Mouse (Mus musculus) adrenal gland, postnatal 10 days (tissue): ENCODE measurements around the gene Il4i1. TPM values are rescaled to one million over a fixed set of nuclear protein-coding genes. Genes with fewer than 3 reads are reported as not detected.

Experiments used
- DNase-seq: peaks from one replicate; pipeline ENCODE4 v3.0.0; 2021; ENCODE audit warnings: mixed read lengths
- long read RNA-seq, 2 experiments: library from polyadenylated mRNA; stranded (forward); transcript quantifications; one replicate each; pipeline ENCODE4 v2.0.0; 2021
- total RNA-seq, 2 experiments: library from RNA; stranded (reverse); gene quantifications; 2 replicates each; pipeline ENCODE4 v1.2.3; 2021

The Il4i1 gene
- total RNA-seq = 1 to 10 TPM; 5.2 TPM
- long read RNA-seq, experiment 1, transcript Il4i1-201 (8 exons, 2,048 nt) = major isoform, 9 of 67 reads
- long read RNA-seq, experiment 1, partial matches to known transcripts = 3 of 67 reads
- long read RNA-seq, experiment 1, other reads (novel, unspliced or antisense) = 55 of 67 reads
- long read RNA-seq, experiment 2, partial matches to known transcripts = 1 of 9 reads
- long read RNA-seq, experiment 2, other reads (novel, unspliced or antisense) = 7 of 9 reads

DNA sequence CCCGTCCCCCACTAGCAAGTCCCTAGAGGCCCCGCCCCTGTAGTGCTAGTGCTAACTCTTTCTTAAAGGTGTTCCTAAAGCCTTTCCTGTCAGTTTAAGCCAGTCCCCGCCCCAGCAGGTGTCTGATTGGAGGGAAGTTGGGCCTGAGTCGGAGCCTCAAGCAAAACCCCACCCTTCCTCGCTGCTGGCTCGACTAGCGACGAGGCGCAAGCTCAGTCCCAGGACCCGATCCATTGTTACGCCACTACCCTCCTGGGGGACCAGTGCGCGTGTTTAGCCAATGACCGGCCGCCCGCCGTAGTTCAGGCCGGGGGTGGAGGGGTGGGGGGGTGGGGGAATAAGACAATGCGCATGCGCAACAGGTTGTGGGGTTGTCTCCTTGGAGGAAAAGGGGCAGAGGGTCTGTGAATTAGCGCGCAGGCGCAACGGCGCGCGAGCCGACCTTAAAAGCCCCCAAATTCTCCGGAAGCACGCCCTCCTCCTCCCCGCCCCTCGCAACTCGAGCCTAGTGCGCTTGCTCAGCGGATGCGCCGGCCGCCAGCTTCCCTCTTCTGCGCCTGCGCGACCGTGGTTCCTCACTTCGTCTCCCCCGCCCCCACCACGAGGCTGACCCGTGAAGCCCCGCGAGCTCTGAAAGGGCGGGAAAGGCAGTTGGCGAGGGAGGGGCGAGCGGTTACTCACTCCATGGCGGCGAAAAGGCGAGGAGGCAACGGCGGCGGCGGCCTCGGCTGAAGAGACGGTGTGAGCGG is at the start of gene Il4i1, which contains the start of gene Nup62:
TSS of gene Il4i1 (plus strand) at position 667 of the 749 bp plus-strand sequence.
TSS of gene Nup62 (plus strand) at position 368 of the 749 bp plus-strand sequence.
- peak; percentile 99 for DNase-seq

DNA sequence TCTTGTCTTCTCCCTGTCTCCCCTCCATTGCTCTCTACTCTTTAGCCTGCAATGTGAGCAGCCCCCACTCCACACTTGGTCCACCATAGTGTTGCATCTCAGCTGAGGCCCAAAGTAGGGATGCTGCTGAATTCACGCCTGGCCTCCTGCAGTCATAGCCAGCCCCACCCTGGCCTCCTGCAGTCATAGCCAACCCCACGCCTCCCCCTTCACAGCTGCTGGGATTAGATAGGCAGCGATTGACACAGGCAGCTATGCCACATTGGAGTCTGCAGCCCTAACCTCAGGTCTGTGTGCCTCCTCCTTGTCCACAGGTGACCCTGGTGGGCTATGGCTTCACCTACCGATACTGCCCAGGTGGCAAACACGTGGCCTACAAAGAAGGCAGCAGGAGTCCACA is 48.1 kb upstream of the Il4i1 start:
- no peak for DNase-seq

DNA sequence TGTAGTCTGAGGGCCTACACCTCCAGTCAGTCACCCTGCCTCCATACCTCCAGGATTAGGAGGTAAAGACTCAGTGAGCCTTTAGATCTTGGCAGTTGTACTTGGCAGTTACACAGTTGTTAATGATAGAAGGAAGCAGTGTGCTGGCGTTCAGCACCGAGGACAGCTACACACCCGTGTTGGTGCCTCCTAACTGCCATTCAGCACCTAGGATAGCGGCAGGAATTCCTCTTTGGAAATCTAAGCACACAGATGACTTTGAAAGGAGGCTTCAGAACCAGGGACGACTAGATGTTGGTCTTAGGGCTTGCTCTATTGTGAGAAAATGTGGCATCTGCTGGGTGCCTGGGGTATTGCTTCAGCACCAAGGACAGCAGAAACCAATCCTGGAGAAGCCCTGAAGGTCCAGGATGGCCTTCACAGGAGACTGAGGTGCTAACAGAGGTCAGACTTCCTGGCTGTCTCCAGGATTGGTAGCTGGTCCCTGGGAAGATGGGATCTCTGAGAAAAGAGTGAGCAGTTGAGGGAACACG is 46.1 kb upstream of the Il4i1 start:
- DNase-seq = peak; percentile 87

GRCm38 (mm10) chr7:44772591-44773204 is 43.5 kb upstream of the Il4i1 start:
- DNase-seq = no peak

- DNase-seq = no peak
These were observed 39.2 kb upstream of the Il4i1 start for GRCm38 (mm10) chr7:44776849-44777498.

GRCm38 (mm10) chr7:44780101-44780500 is 36.1 kb upstream of the Il4i1 start:
- DNase-seq = no peak

- DNase-seq = no peak
These were observed 26.7 kb upstream of the Il4i1 start for GRCm38 (mm10) chr7:44789531-44789930.

DNA sequence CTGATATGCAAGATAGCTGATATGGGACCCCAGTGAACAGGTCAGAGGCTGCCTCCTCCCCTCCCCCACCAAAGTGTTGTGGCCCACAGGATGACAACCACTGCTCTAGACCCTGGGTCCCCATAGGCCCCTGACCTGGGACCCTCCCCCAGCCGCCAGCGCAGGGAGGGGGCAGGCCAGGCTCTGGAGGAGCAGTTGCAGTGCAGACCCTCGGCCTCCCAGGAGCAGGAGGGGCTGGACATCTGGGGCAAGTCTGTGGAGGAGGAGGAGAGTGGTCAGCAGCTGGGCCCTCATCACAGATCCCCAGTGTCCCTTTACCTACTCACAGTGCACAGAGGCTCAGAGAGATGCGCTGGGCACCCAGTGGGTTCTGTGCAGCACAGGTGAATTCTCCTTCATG is 26.1 kb upstream of the Il4i1 start:
- no peak for DNase-seq

DNA sequence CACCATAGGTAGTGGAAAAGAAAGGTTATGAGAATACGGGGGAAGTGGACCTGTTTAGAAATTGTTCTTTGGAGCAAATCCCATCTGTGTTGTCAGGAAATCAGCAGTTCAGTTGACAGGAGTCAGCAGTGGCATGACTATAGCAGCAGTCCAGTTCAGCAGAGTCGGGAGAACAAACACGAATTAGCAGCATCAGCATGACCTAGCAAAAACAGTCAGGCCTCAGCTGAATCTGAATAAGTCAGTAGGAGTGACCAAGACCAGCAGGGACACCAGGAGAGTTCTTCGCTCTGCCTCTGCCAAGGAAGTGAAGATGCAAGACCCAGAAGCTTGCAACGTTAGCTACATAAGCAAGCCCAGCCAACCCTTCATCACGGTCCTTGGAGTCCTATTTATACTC is 23.4 kb upstream of the Il4i1 start:
- no peak for DNase-seq

GRCm38 (mm10) chr7:44808927-44809326 is 7.3 kb upstream of the Il4i1 start:
- no peak for DNase-seq

DNA sequence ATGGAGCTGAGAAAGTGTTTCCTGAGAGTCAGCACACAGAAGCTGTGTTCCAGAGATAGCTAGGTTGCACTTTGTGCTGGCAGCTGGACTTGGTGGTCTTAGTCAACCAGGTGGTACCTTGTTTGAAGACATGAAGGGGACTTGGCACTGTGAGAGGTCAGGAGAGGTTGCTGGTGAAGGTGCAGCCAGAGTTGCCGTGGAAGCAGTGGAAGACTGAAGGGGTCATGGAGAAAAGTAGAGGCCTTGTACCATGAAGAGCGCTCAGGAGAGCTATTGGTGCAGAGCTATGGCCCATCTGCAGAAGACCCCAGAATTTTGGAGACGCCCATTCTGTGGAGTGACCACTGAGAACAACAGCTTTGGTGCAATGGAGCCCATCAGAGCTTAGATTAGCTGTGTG is 6.7 kb upstream of the Il4i1 start:
- DNase-seq = no peak

- DNase-seq = no peak
These were observed 5.8 kb upstream of the Il4i1 start for GRCm38 (mm10) chr7:44810365-44810764.

- DNase-seq = no peak
These were observed 5.2 kb upstream of the Il4i1 start for GRCm38 (mm10) chr7:44810819-44811557.

DNA sequence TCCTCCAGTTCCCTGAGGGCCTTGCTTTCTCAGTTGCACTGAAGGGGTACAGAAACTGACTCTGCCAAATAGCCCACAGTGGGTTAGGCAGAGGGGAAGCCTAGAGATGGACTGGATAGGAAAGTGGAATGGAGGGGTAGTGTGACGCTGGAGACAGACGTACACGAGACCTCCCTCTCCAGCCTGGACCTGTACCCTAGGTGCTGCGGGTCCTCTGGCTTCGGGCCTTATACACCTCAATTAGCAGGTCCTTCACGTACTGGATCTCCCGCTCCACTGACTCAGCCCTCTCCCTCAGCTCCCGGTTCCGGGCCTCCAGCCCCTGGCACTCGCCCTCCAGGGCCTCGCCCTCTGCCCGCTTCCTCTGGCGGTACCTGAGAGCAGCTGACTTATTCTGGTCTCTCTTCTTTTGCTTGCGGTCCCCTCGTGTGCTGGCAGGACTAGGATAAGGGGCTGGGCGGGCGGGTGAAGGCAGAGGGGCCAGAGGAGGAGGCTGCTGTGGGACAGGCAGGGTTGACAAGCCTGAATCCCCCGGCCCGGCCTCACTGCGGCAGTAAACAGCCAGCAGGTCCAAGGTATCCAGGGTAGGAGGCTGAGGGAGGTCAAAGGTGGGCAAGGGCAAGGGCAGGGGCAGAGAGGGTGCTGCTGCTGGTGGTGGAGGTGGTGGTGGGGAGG is 3.4 kb upstream of the Il4i1 start:
- no peak for DNase-seq

GRCm38 (mm10) chr7:44813985-44814384 is 2.2 kb upstream of the Il4i1 start:
- DNase-seq = no peak

GRCm38 (mm10) chr7:44814423-44814822 is 1.8 kb upstream of the Il4i1 start:
- no peak for DNase-seq

- no peak for DNase-seq
These were observed 1.1 kb upstream of the Il4i1 start for GRCm38 (mm10) chr7:44814952-44815553.

GRCm38 (mm10) chr7:44816470-44817021 is 359 bp downstream of the Il4i1 start, which contains the start of gene Atf5:
Gene Atf5 (minus strand): TSS chr7:44816658.
- DNase-seq = peak; percentile 83

DNA sequence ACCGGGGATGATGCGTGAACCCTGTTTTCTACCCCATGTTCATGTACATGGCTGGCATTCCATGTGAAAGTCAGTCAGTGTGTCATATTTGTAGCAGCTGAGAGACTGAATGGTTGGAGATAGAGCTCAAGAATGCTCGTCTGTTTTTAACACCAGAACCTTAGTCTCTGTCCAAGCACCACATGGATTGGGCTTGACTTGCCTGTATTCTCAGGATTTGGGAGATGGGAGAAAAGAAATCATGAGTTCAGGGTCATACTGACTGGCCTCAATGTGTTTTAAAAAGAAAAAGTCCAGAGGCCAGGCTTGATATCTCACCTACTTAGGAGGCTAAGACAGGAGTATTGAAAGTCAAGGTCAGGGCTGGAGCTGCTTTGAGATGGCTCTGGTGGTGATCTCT is 1.3 kb downstream of the Il4i1 start:
- DNase-seq = peak; percentile 2

GRCm38 (mm10) chr7:44818164-44818563 is 2.0 kb downstream of the Il4i1 start:
- DNase-seq = peak; percentile 5
